Mouse (Mus musculus): ENCODE measurements around the gene Magohb. TPM values are rescaled to one million over a fixed set of nuclear protein-coding genes. Genes with fewer than 3 reads are reported as not detected.
"Not testable (repeated sequence)": the region's sequence is repeated elsewhere in the genome, so short reads cannot be mapped to it uniquely, and the experiment has no call there.

Gene Magohb
- polyA plus RNA-seq, 1 experiment from 2014 or later: 62.1 TPM

DNA sequence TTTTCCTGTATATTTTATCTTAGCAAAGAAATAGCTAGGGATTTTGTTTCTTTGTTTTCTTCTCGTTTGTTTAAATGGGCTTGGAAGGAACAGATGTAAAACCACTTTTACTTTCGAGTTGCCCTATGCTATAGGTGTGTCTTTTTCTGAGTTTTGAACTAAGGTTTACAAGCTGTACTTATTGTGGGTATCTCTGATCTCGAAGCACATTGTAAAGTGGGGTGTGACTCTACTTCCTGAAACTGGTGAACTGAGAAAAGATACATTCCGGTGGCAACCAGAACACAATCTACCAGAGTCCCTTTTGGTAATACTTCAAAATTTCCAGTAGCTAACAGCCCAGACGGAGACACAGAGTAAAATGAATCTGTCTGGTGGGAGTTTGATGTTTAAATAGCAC, 872 bp upstream of the Magohb start:
- ATAC-seq (replicated peaks; ENCODE audit: low FRiP score): no peak
- Histone ChIP-seq H3K4me1 (peaks cover 13% of the 10 kb centered on the region; the same call in 1 of the 2 replicates), H3K36me3 (0 out of 2 replicates have a peak, but pooled peaks cover 2% of the 10 kb centered on the region), H3K27ac (no peak overlapping the region), H3K4me2 (0 out of 2 replicates have a peak overlapping the region, but pooled peaks have one; percentile 70), H3K27me3 (no peaks in the 10 kb centered on the region), H3K9ac (no peak overlapping the region), H3K9me3 (replicated peaks) (no peaks in the 10 kb centered on the region), H3K4me3 (replicated peaks) (no peak overlapping the region)
- WGBS: 85% methylated on average over 5 of the region's 5 CpGs

DNA sequence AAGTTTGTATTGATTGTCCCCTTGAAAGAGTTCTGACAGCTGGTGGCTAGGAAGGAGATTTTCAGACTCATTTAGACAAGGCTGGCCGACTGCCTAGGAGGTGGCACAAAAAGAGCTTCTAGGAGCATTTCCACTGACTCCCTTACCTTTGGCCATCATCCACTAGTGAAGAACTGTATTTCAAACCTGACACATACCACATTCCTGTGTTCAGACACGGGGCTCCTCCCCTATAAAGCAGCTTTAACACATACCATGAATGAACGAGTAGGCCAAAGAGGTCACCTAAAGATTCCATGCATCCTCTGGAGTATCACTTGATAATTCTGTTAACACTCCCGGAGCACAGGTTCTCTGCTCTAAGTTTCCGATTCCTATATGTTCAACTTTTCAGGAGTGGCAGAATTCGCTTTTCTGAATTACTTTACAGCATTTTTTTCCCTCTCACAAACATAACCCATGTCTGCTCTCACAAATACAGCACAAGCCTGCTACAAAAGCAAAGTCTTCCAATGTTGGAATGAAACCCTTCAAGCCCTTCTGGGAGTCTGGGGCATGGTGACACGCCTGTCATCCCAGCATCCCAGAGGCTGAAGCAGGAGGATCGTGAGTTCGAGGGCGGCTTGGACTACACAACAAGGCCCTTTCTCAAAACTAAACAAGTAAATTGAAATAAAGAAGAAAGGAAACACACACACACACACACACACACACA, 611 bp downstream of the Magohb start:
- Histone ChIP-seq H3K4me2 (peak overlapping the region; percentile 70), H3K36me3 (peaks cover 15% of the 10 kb centered on the region), H3K27me3 (no peaks in the 10 kb centered on the region), H3K27ac (peak overlapping the region; percentile 74), H3K4me1 (peaks cover 13% of the 10 kb centered on the region; the same call in 1 of the 2 replicates), H3K4me3 (replicated peaks) (peak overlapping the region; percentile 83), H3K9ac (peak overlapping the region; percentile 59), H3K9me3 (replicated peaks) (no peaks in the 10 kb centered on the region)
- 15% methylated on average over 10 of the region's 10 CpGs for WGBS
- peak; percentile 71 for ATAC-seq (replicated peaks; ENCODE audit: low FRiP score)

DNA sequence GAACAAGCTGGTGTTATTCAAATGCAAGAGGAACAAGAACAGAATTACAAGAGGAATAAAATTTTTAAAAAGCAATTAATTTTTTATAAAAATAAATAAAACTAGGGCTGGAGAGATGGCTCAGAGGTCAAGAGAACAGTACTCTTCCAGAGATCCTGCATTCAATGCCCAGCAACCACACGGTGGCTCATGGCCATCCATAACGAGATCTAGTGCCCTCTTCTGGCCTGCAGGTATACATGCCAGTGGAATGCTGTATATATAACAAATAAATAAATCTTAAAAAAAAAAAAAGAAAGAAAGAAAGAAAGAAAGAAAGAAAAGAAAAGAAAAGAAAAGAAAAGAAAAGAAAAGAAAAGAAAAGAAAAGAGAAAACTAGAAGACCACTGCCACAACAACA, 2.6 kb downstream of the Magohb start:
- peaks cover 13% of the 10 kb centered on the region; the same call in 1 of the 2 replicates for H3K4me1 ChIP-seq
- no peak overlapping the region for H3K27ac ChIP-seq
- peaks cover 25% of the 10 kb centered on the region for H3K36me3 ChIP-seq
- no peaks in the 10 kb centered on the region for H3K27me3 ChIP-seq
- no peak for ATAC-seq (replicated peaks; ENCODE audit: low FRiP score)
- H3K9me3 ChIP-seq (replicated peaks): no peaks in the 10 kb centered on the region
- no peak overlapping the region for H3K4me3 ChIP-seq (replicated peaks)
- no peak overlapping the region for H3K9ac ChIP-seq
- 22% methylated on average over 2 of the region's 2 CpGs for WGBS
- H3K4me2 ChIP-seq: no peak overlapping the region

DNA sequence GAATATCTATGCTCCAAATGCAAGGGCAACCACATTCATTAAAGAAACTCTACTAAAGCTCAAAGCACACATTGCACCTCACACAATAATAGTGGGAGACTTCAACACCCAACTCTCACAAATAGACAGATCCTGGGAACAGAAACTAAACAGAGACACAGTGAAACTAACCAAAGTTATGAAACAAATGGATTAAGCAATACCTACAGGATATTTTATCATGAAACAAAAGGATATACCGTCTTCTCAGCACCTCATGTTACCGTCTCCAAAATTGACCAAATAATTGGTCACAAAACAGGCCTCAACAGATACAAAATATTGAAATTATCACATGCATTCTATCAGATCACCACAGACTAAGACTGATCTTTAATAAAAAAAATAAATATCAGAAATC, 14.9 kb downstream of the Magohb start:
- not testable (repeated sequence) for H3K4me2 ChIP-seq; H3K4me3 ChIP-seq (replicated peaks); H3K9ac ChIP-seq; H3K27me3 ChIP-seq; H3K4me1 ChIP-seq; H3K9me3 ChIP-seq (replicated peaks); ATAC-seq (replicated peaks; ENCODE audit: low FRiP score); H3K27ac ChIP-seq
- H3K36me3 ChIP-seq: peaks cover 25% of the 10 kb centered on the region
- WGBS: 97% methylated on average over 2 of the region's 2 CpGs

DNA sequence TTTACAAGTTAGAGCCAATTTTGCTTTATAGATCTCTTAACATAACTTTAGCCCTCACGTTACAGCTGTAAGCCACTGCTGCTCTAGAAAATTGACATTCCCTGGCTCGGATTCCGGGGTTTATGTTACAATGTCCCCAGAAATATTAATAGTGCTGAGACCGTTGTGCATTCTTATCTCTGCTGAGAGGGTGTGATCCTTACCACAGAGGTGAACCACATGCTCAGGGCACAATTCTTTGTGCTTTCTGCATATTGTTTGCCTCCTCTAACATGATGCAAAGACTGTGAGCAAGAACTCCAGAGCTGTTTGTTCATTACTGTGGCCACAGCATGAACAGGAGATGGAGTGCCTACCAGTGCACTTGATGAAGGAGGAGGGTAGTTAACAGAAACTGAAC, 16.4 kb downstream of the Magohb start:
- peaks cover 10% of the 10 kb centered on the region for H3K36me3 ChIP-seq
- no peaks in the 10 kb centered on the region for H3K4me1 ChIP-seq
- no peak overlapping the region for H3K4me2 ChIP-seq
- no peaks in the 10 kb centered on the region for H3K9me3 ChIP-seq (replicated peaks)
- ATAC-seq (replicated peaks; ENCODE audit: low FRiP score): no peak
- 80% methylated on average over 4 of the region's 4 CpGs for WGBS
- H3K27me3 ChIP-seq: no peaks in the 10 kb centered on the region
- H3K9ac ChIP-seq: no peak overlapping the region
- H3K27ac ChIP-seq: no peak overlapping the region
- H3K4me3 ChIP-seq (replicated peaks): no peak overlapping the region

DNA sequence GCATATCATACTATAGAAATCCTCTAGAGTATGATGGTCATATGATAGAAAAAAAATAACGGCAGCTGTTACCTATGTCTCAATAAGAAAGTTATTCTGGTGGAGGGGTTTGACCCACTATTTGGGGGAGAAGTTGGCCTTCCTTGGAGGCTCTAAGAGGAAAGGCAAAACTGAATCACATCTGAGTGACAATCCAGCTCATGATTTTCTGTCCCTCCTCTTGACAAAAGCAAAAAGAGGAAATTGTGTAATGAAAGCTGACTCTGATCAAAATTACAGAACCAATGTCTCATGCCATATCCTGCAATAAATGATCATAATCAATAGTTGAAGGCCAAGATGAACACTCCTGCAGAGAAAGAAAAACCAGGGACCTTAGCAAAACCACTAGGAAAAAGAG, 20.7 kb downstream of the Magohb start:
- no peaks in the 10 kb centered on the region for H3K4me1 ChIP-seq
- no peaks in the 10 kb centered on the region for H3K9me3 ChIP-seq (replicated peaks)
- H3K4me2 ChIP-seq: no peak overlapping the region
- 93% methylated on average over 1 of the region's 1 CpGs for WGBS
- no peak for ATAC-seq (replicated peaks; ENCODE audit: low FRiP score)
- no peak overlapping the region for H3K4me3 ChIP-seq (replicated peaks)
- H3K9ac ChIP-seq: no peak overlapping the region
- no peaks in the 10 kb centered on the region for H3K27me3 ChIP-seq
- H3K27ac ChIP-seq: no peak overlapping the region
- H3K36me3 ChIP-seq: peaks cover 1% of the 10 kb centered on the region; the same call in 1 of the 2 replicates

DNA sequence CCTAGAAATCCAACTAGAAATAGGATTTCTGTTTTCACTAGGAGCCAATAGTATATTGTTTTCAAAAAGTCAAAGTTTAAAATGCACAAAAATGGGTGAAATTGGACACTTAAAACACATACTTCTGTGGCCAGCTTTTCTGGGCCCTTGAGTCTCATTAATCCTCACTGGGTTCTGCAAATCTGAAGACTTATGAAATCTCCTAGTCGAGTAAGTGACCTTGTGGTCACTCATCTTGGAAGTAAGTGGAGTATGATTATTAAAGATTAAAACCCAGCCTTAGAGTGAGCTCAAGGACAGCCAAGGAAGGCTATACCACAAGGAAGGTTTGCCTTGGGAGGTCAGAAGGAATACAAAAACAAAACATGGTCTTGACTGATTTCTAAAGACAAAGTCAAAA, 22.7 kb downstream of the Magohb start:
- no peak overlapping the region for H3K4me3 ChIP-seq (replicated peaks)
- no peaks in the 10 kb centered on the region for H3K9me3 ChIP-seq (replicated peaks)
- 63% methylated on average over 1 of the region's 1 CpGs for WGBS
- H3K4me1 ChIP-seq: no peaks in the 10 kb centered on the region
- no peak overlapping the region for H3K4me2 ChIP-seq
- no peaks in the 10 kb centered on the region for H3K27me3 ChIP-seq
- no peak overlapping the region for H3K9ac ChIP-seq
- no peak for ATAC-seq (replicated peaks; ENCODE audit: low FRiP score)
- H3K36me3 ChIP-seq: no peaks in the 10 kb centered on the region
- no peak overlapping the region for H3K27ac ChIP-seq

DNA sequence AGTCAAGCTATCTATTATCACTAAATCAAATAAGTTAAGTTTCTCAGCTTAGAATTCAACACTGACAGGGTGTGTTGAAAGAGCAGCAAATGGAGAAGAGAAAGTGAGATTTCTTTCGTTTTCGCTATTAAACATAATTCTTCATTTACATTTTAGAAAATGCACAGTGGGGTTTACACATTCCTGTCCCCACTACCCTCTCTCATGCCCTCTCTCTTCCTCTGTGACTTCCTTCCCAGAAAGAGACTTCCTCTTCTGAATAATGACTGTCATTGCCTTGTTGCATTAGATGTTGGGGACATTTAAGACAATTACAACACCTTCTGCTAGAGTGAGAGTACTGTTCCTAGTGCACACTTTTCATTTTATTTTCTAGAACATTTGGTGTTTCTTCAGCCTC, 23.4 kb downstream of the Magohb start:
- Histone ChIP-seq H3K27ac (no peak overlapping the region), H3K4me3 (replicated peaks) (no peak overlapping the region), H3K4me1 (no peaks in the 10 kb centered on the region), H3K36me3 (no peaks in the 10 kb centered on the region), H3K27me3 (no peaks in the 10 kb centered on the region), H3K9ac (no peak overlapping the region), H3K4me2 (no peak overlapping the region), H3K9me3 (replicated peaks) (no peaks in the 10 kb centered on the region)
- 89% methylated on average over 2 of the region's 2 CpGs for WGBS
- ATAC-seq (replicated peaks; ENCODE audit: low FRiP score): no peak

DNA sequence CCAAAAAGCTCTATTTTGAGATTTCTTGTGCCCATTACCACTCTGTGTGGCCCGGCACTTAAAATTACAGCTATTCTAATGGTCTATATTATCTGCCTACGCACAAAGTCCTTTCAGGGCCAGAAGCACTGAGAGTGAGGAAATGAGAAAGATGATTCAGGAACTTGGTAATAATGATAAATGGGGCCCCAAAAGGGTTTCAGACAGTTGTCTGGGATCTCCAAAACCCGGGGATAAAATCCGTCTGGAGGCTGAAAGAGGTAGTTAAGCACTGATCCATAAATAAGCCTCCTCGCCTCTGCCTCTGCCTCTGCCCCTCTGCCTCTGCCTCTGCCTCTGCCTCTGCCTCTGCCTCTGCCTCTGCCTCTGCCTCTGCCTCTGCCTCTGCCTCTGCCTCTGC, 28.9 kb downstream of the Magohb start:
- no peaks in the 10 kb centered on the region for H3K36me3 ChIP-seq
- H3K27ac ChIP-seq: no peak overlapping the region
- WGBS: 78% methylated on average over 5 of the region's 5 CpGs
- no peak overlapping the region for H3K4me3 ChIP-seq (replicated peaks)
- H3K4me2 ChIP-seq: no peak overlapping the region
- no peak overlapping the region for H3K9ac ChIP-seq
- no peaks in the 10 kb centered on the region for H3K4me1 ChIP-seq
- no peaks in the 10 kb centered on the region for H3K27me3 ChIP-seq
- ATAC-seq (replicated peaks; ENCODE audit: low FRiP score): no peak
- H3K9me3 ChIP-seq (replicated peaks): no peaks in the 10 kb centered on the region

DNA sequence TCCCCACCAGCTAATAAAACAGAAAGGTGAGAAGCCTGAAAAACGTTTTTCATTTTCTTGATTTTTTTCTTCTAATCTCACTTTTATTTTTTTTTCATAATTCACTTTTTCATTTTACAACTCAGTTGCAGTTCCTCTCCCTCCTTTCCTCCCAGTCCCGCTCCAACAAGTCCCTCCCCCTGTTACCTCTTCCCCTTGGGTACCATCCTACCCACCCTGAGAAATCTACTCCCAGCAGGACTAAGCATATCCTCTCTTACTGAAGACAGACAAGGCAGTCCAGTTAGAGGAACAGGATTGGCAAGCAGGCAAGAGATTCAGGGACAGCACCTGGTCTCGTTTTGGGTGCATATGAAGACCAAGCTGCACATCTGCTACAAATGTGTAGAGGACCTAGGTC, 30.3 kb downstream of the Magohb start:
- no peaks in the 10 kb centered on the region for H3K27me3 ChIP-seq
- no peaks in the 10 kb centered on the region for H3K9me3 ChIP-seq (replicated peaks)
- 62% methylated on average over 3 of the region's 3 CpGs for WGBS

DNA sequence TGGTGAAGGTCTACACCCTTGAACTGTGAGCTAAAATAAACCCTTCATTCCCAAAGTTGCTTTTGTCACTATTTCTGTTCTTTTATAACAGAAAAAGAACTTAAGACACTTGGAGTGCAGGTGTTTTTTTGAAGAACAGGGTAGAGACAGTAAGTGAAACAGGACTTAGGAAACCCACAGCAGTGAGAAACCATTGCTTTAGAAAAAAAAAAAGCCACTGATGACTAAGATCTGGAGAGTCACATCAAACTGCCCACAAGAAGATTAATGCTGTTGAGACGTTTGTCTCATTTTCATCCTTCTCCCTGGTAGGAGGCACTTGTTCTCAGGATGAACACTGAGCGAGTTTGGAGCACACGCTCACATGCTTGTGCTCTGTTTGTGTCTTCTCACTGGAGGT, 31.0 kb downstream of the Magohb start:
- Histone ChIP-seq H3K4me3 (replicated peaks) (no peak overlapping the region), H3K4me1 (no peaks in the 10 kb centered on the region), H3K36me3 (no peaks in the 10 kb centered on the region), H3K9me3 (replicated peaks) (no peaks in the 10 kb centered on the region), H3K4me2 (no peak overlapping the region), H3K27me3 (no peaks in the 10 kb centered on the region), H3K9ac (no peak overlapping the region), H3K27ac (no peak overlapping the region)
- 80% methylated on average over 3 of the region's 3 CpGs for WGBS
- ATAC-seq (replicated peaks; ENCODE audit: low FRiP score): no peak

More for the DNA sequence above, 30.3 kb downstream of the Magohb start:
- no peak for ATAC-seq (replicated peaks; ENCODE audit: low FRiP score)
- H3K4me2 ChIP-seq: no peak overlapping the region
- no peaks in the 10 kb centered on the region for H3K4me1 ChIP-seq
- H3K4me3 ChIP-seq (replicated peaks): no peak overlapping the region
- no peaks in the 10 kb centered on the region for H3K36me3 ChIP-seq
- H3K9ac ChIP-seq: no peak overlapping the region
- no peak overlapping the region for H3K27ac ChIP-seq

DNA sequence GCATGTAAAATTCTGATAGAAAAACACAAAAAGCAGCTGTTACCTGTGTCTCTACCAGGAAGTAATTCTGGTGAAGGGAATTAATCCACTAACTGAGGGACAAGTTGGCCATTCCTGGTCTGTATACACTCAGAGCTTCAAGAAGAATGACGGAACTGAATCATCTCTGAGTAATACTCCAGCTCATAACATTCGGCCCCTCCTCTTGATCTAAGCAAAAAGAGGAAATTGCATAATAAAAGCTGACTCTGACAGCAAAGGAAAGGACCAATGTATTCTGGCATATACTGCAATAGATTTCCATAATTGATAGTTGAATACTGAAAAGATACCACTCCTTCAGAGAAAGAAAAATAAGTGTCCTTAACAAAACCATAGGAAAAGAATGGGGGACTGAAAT, 45.8 kb downstream of the Magohb start, which contains the start of gene Klra2:
TSS of gene Klra2 (minus strand) at position 157 of the 400 bp plus-strand sequence.
- H3K4me2 ChIP-seq: no peak within 1 kb of the TSS

DNA sequence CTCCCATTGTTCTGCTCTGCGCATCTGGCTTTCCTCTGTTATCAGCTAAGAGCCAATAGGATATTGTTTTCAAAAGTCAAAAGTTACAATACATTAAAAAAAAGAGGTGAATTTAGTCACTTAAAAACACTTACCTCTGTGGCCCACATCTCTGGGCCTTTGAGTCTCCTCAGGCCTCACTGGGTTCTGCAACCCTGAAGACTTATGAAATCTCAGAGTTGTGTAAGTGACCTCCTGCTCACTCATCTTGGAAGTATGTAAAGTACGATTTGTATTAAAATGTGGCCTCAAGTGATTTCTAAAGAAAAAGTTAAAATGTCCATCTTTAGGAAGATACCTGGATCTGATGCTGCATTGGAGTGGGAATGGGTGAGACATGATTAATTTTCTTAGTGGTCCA, 48.0 kb downstream of the Magohb start:
- no peak overlapping the region for H3K27ac ChIP-seq
- no peaks in the 10 kb centered on the region for H3K4me1 ChIP-seq
- H3K4me3 ChIP-seq (replicated peaks): no peak overlapping the region
- H3K4me2 ChIP-seq: no peak overlapping the region
- H3K36me3 ChIP-seq: no peaks in the 10 kb centered on the region
- no peak overlapping the region for H3K9ac ChIP-seq
- no peaks in the 10 kb centered on the region for H3K9me3 ChIP-seq (replicated peaks)
- no peaks in the 10 kb centered on the region for H3K27me3 ChIP-seq
- WGBS: 75% methylated on average over 2 of the region's 2 CpGs
- ATAC-seq (replicated peaks; ENCODE audit: low FRiP score): no peak

More for the DNA sequence above, 45.8 kb downstream of the Magohb start, which contains the start of gene Klra2:
- WGBS: 85% methylated on average over 2 of the region's 2 CpGs
- no peak within 1 kb of the TSS for H3K27ac ChIP-seq
- no peak for ATAC-seq (replicated peaks; ENCODE audit: low FRiP score)
- H3K4me3 ChIP-seq (replicated peaks): no peak within 1 kb of the TSS
- no peaks in the 10 kb centered on the region for H3K36me3 ChIP-seq
- H3K27me3 ChIP-seq: no peaks in the 10 kb centered on the region
- no peaks in the 10 kb centered on the region for H3K4me1 ChIP-seq
- no peak within 1 kb of the TSS for H3K9ac ChIP-seq
- H3K9me3 ChIP-seq (replicated peaks): no peaks in the 10 kb centered on the region
